Mouse (Mus musculus): Measurements from ENCODE around the gene Taf1a.

GRCm38 (mm10) chr1:183366361-183366760, 22.4 kb upstream of the Taf1a start:
- no peak for TF ChIP-seq CTCF (IDR thresholded peaks at IDR 0.05; ENCODE audit: extremely low read depth, insufficient read depth, insufficient read length, insufficient replicate concordance)
- TF ChIP-seq POLR2A (IDR thresholded peaks at IDR 0.05; ENCODE audit: low read depth, low read length) = no peak
